Mouse (Mus musculus) adrenal gland, postnatal 14 days (tissue): Measurements from ENCODE around the gene Mgat4b. TPM values are rescaled to one million over a fixed set of nuclear protein-coding genes. Genes with fewer than 3 reads are reported as not detected.
A peak's percentile ranks its signal among the peaks of the same experiment; 100 is the strongest.

ENCODE experiments used
- DNase-seq: peaks from one replicate; pipeline ENCODE4 v3.0.0; 2021; ENCODE audit warnings: mixed read lengths
- total RNA-seq: library from RNA; stranded (reverse); gene quantifications from 2 replicates; pipeline ENCODE4 v1.2.3, GENCODE M21; 2021

Gene Mgat4b
- total RNA-seq, 1 experiment from 2014 or later = 113 TPM

GRCm38 (mm10) chr11:50200613-50201012, 10.1 kb upstream of the Mgat4b start:
- peak; percentile 41 for DNase-seq

GRCm38 (mm10) chr11:50201590-50201989, 9.1 kb upstream of the Mgat4b start:
- no peak for DNase-seq

GRCm38 (mm10) chr11:50203302-50203827, 7.3 kb upstream of the Mgat4b start:
- peak; percentile 2 for DNase-seq

GRCm38 (mm10) chr11:50205434-50205833, 5.3 kb upstream of the Mgat4b start:
- peak; percentile 56 for DNase-seq

GRCm38 (mm10) chr11:50206037-50206436, 4.7 kb upstream of the Mgat4b start:
- DNase-seq = no peak

- no peak for DNase-seq
These were observed 3.3 kb upstream of the Mgat4b start for GRCm38 (mm10) chr11:50207344-50207743.

GRCm38 (mm10) chr11:50208039-50208438, 2.7 kb upstream of the Mgat4b start:
- DNase-seq = no peak

GRCm38 (mm10) chr11:50210101-50210504, 587 bp upstream of the Mgat4b start:
- DNase-seq = peak; percentile 97

- no peak for DNase-seq
These were observed 801 bp downstream of the Mgat4b start for GRCm38 (mm10) chr11:50211322-50212059.

- DNase-seq = peak; percentile 37
These were observed 1.5 kb downstream of the Mgat4b start for GRCm38 (mm10) chr11:50212060-50212739.

GRCm38 (mm10) chr11:50212848-50213758, 2.4 kb downstream of the Mgat4b start:
- DNase-seq = peak; percentile 94

GRCm38 (mm10) chr11:50214631-50215030, 3.9 kb downstream of the Mgat4b start:
- DNase-seq = no peak

GRCm38 (mm10) chr11:50215633-50216032, 4.9 kb downstream of the Mgat4b start:
- DNase-seq = no peak

GRCm38 (mm10) chr11:50216724-50217366, 6.2 kb downstream of the Mgat4b start:
- DNase-seq = peak; percentile 58

GRCm38 (mm10) chr11:50217811-50218210, 7.1 kb downstream of the Mgat4b start:
- DNase-seq = peak; percentile 57

GRCm38 (mm10) chr11:50219833-50220232, 9.1 kb downstream of the Mgat4b start:
- no peak for DNase-seq

GRCm38 (mm10) chr11:50222559-50223276, 12.0 kb downstream of the Mgat4b start:
- DNase-seq = no peak

GRCm38 (mm10) chr11:50223783-50224662, 13.3 kb downstream of the Mgat4b start:
- no peak for DNase-seq

GRCm38 (mm10) chr11:50224671-50225530, 14.2 kb downstream of the Mgat4b start:
- DNase-seq = peak; percentile 94
